Mouse (Mus musculus) liver, adult 2 months (tissue): Measurements from ENCODE around the gene Mospd3.

Experiments
- CTCF ChIP-seq: fragments of 200-500 bp; IDR thresholded peaks from 2 replicates; pipeline ENCODE4 v1.5.1; 2011; ENCODE audit warnings: low read depth, low read length, control low read depth
- POLR2A ChIP-seq: fragments of 200-500 bp; IDR thresholded peaks from 2 replicates; pipeline ENCODE4 v1.6.1; 2011; ENCODE audit warnings: low read length, control low read depth; ENCODE audit not compliant: insufficient read depth; ENCODE audit errors: extremely low read depth

DNA sequence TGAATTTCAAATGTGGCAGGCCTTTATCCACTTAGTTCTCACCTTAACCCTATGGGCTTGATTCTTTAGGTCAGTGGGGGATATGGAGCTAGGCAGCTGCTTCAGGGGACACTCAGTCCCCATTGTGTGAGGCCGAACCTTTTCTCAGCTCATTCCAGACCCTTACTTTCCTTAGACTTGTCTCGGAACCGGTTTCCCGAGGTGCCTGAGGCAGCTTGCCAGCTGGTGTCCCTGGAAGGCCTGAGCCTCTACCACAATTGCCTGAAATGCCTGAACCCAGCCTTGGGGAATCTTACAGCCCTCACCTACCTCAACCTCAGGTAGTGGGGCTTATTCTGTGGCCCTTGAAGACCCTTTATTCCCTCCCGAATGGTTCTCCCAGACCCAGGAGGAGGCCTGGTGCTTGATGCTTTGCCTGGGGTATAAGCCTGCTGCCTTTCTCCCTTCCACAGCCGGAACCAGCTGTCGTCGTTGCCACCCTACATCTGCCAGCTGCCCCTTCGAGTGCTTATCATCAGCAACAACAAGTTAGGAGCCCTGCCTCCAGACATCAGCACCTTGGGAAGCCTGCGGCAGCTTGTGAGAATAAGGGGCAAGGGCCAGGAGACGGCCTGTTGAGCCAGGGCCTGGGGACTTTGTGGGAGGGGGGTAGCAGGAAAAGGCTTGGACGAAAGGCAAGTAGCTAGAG lies 32.7 kb upstream of the Mospd3 start:
- TF ChIP-seq CTCF (no peak), POLR2A (no peak)
